Mouse (Mus musculus) bone marrow macrophage, adult 2 months (primary cell): ENCODE results near the gene Crtac1.

Experiments used
- CTCF ChIP-seq: IDR thresholded peaks from 2 replicates; pipeline ENCODE4 v1.5.1; 2012; ENCODE audit warnings: low read depth, mild to moderate bottlenecking, low read length, moderate library complexity
- POLR2A ChIP-seq: IDR thresholded peaks from 2 replicates; pipeline ENCODE4 v1.6.1; 2012; ENCODE audit warnings: mild to moderate bottlenecking, low read depth, low read length, borderline replicate concordance

DNA sequence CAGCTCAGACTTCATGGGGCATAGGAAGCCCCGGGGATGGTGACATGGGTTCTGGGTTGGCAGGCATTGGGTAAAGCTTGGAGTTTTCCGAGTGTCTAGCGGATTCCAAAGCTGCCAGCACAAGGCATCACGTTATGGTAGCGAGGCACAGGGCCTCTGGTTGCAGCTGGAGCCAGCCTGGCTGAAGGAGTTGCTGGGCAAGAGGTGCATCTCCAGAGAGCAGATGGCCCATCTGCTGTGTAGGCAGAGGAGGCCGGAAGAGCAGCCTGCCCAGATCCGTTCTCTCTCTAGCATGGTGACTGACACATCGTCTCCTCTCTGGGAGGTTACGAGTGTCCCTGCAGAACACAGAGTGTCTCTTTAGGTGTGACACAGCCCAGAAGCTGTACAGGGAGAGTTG, 103.4 kb downstream of the Crtac1 start:
- TF ChIP-seq POLR2A = no peak
- no peak for TF ChIP-seq CTCF
